Mouse (Mus musculus) stomach, adult 2 months (tissue): ENCODE results near the gene Olfr1457. TPM values are rescaled to one million over a fixed set of nuclear protein-coding genes. Genes with fewer than 3 reads are reported as not detected.

Experiments used
- polyA plus RNA-seq: library from polyadenylated mRNA; depleted of rRNA; stranded (reverse); fragments of >200 nt; gene quantifications from 2 replicates; pipeline ENCODE4 v1.2.3, GENCODE M21; 2012; rRNA removed

The Olfr1457 gene
- not detected in 2 replicates for polyA plus RNA-seq

DNA sequence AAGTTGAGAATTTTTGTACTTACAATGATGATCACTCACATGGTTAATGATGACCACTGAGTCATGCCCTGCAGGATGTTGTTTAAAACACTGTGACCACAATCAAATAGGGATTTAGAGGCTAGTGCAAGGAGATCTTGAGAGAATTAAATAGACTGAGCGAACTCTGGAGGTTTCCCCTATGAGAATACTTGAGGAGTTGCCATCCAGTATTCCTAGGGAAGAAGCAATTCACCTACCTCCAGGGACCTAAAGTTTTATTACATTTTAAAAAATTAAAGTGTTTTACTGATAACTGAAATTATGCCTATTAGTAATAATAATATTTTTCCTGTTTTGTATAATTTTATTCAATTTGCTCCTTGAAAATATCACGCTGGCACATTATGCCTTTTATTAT is at the start of gene Olfr1457:
TSS of gene Olfr1457 (minus strand) at position 101 of the 400 bp plus-strand sequence.

DNA sequence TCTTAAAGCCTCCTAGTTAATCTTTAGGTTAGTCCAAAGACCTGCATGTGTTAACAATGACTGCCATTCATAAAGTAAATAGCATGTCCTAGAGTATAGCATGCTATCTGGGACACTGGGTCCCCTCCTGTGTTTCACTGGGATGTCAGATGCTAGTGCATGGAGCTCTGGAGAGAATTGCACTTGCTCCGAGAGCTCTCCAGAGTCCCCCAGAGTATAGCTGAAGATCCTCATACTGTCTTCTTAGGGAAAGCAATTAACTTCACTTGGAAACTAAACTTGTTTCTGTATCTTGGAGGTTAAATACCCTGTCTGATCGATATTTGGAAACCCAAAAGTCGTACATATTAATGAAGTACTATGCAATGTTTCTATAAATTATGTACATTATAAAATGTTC is 9.0 kb upstream of the Olfr1457 start, which contains the start of gene Olfr1458:
TSS of gene Olfr1458 (minus strand) at position 101 of the 400 bp plus-strand sequence.

DNA sequence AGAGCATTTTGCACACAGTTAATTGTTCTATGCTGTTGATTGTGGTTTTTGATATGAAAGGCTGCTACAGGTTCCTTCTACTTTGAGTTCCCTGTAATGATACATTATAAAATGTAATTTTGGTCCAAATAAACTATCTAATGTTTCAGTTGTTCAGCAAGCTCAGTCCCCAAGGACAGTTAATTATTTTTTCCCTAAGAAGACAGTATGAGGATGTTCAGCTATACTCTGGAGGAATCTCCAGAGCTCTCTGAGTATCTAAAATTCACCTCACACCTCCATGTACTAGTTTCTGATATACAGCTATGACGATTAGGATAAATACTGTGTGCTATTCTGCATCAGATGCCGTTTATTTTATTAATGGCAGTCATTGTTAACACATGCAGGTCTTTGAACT is 37.4 kb downstream of the Olfr1457 start, which contains the start of gene Olfr1454:
TSS of gene Olfr1454 (plus strand) at position 301 of the 400 bp plus-strand sequence.

Other genes starting within 250 kb of the Olfr1457 start
- gene Olfr1444, start 240.6 kb downstream of the Olfr1457 start, polyA plus RNA-seq, result not detected in 2 replicates
- not detected in 2 replicates for gene Olfr1445, start 214.0 kb downstream of the Olfr1457 start, polyA plus RNA-seq
- not detected in 2 replicates for gene Olfr1446, start 204.4 kb downstream of the Olfr1457 start, polyA plus RNA-seq
- gene Olfr1447, start 194.1 kb downstream of the Olfr1457 start, polyA plus RNA-seq, result not detected in 2 replicates
- gene Olfr1448, start 173.5 kb downstream of the Olfr1457 start, polyA plus RNA-seq, result not detected in 2 replicates
- gene Olfr1449, start 167.1 kb downstream of the Olfr1457 start, polyA plus RNA-seq, result not detected in 2 replicates
- not detected in 2 replicates for gene Olfr1450, start 147.6 kb downstream of the Olfr1457 start, polyA plus RNA-seq
- not detected in 2 replicates for gene Olfr1451, start 102.9 kb downstream of the Olfr1457 start, polyA plus RNA-seq
- gene Olfr1453, start 69.6 kb downstream of the Olfr1457 start, polyA plus RNA-seq, result not detected in 2 replicates
- not detected in 2 replicates for gene Olfr1454, start 37.3 kb downstream of the Olfr1457 start, polyA plus RNA-seq
- not detected in 2 replicates for gene Olfr1458, start 8.9 kb upstream of the Olfr1457 start, polyA plus RNA-seq
- gene Olfr1459, start 51.7 kb upstream of the Olfr1457 start, polyA plus RNA-seq, result not detected in 2 replicates
- not detected in 2 replicates for gene Olfr1461, start 65.1 kb upstream of the Olfr1457 start, polyA plus RNA-seq
- not detected in 2 replicates for gene Olfr1462, start 87.8 kb upstream of the Olfr1457 start, polyA plus RNA-seq
- gene Olfr1463, start 133.4 kb upstream of the Olfr1457 start, polyA plus RNA-seq, result not detected in 2 replicates
- not detected in 2 replicates for gene Olfr1465, start 217.7 kb upstream of the Olfr1457 start, polyA plus RNA-seq
- gene Olfr1466, start 241.0 kb upstream of the Olfr1457 start, polyA plus RNA-seq, result not detected in 2 replicates